Mouse (Mus musculus): ENCODE measurements around the gene Bcl2l10. TPM values are rescaled to one million over a fixed set of nuclear protein-coding genes. Genes with fewer than 3 reads are reported as not detected.

Gene Bcl2l10
- total RNA-seq (2023): not detected

GRCm38 (mm10) chr9:75347458-75347857 is at the start of gene Bcl2l10:
TSS of gene Bcl2l10 (plus strand) at chr9:75347758.

GRCm38 (mm10) chr9:75306126-75306898 is 41.2 kb upstream of the Bcl2l10 start, which contains the start of gene Gnb5:
TSS of gene Gnb5 (plus strand) at chr9:75306288.

Other genes starting within 250 kb of the Bcl2l10 start
- 1 to 10 TPM in 1 of 2 experiments, under 1 TPM in 1; 0.33 to 1.9 TPM for gene Myo5c, start 115.7 kb upstream of the Bcl2l10 start, total RNA-seq (2023)
- gene Gnb5, start 41.5 kb upstream of the Bcl2l10 start, total RNA-seq (2023): 1 to 10 TPM; 2.3 to 3.0 TPM
- gene Mapk6, start 62.2 kb downstream of the Bcl2l10 start, total RNA-seq (2023): 10 to 100 TPM; 62.2 to 63.5 TPM
- gene Leo1, start 93.8 kb downstream of the Bcl2l10 start, total RNA-seq (2023): 10 to 100 TPM; 19.4 to 20.8 TPM
- 100 to 1,000 TPM; 167 to 173 TPM for gene Tmod3, start 211.9 kb downstream of the Bcl2l10 start, total RNA-seq (2023)